Mouse (Mus musculus): ENCODE measurements around the gene Mkln1. TPM values are rescaled to one million over a fixed set of nuclear protein-coding genes. Genes with fewer than 3 reads are reported as not detected.

The Mkln1 gene
- polyA plus RNA-seq, 1 experiment from 2014 or later: 207 TPM

GRCm38 (mm10) chr6:31518338-31518698 is 119.8 kb downstream of the Mkln1 start:
- no peak for ATAC-seq (ENCODE audit: insufficient number of reproducible peaks, insufficient read depth, low FRiP score, low TSS enrichment, low read depth)
- Histone ChIP-seq H3K4me1 (replicated peaks) (0 out of 2 replicates have a peak, but pooled peaks cover 5% of the 10 kb centered on the region), H3K27ac (no peak overlapping the region), H3K9me3 (no peaks in the 10 kb centered on the region), H3K4me2 (no peak overlapping the region), H3K9ac (replicated peaks) (no peak overlapping the region), H3K4me3 (replicated peaks) (no peak overlapping the region), H3K27me3 (no peaks in the 10 kb centered on the region), H3K36me3 (peaks cover 8% of the 10 kb centered on the region; the same call in 1 of the 2 replicates)
- 94% methylated on average over 2 of the region's 2 CpGs for WGBS

GRCm38 (mm10) chr6:31519001-31519471 is 120.5 kb downstream of the Mkln1 start:
- no peak overlapping the region for H3K9ac ChIP-seq (replicated peaks)
- no peaks in the 10 kb centered on the region for H3K9me3 ChIP-seq
- 0 out of 2 replicates have a peak, but pooled peaks cover 5% of the 10 kb centered on the region for H3K4me1 ChIP-seq (replicated peaks)
- H3K4me3 ChIP-seq (replicated peaks): no peak overlapping the region
- H3K36me3 ChIP-seq: peaks cover 4% of the 10 kb centered on the region; the same call in 1 of the 2 replicates
- 71% methylated on average over 8 of the region's 8 CpGs for WGBS
- no peaks in the 10 kb centered on the region for H3K27me3 ChIP-seq
- no peak for ATAC-seq (ENCODE audit: insufficient number of reproducible peaks, insufficient read depth, low FRiP score, low TSS enrichment, low read depth)
- no peak overlapping the region for H3K4me2 ChIP-seq
- H3K27ac ChIP-seq: no peak overlapping the region

- WGBS: 66% methylated on average over 7 of the region's 7 CpGs
- Histone ChIP-seq H3K27me3 (no peaks in the 10 kb centered on the region), H3K9me3 (no peaks in the 10 kb centered on the region), H3K4me1 (replicated peaks) (0 out of 2 replicates have a peak, but pooled peaks cover 5% of the 10 kb centered on the region), H3K36me3 (no peaks in the 10 kb centered on the region; the same call in 1 of the 2 replicates), H3K27ac (peak overlapping the region; percentile 23; the same call in 1 of the 2 replicates), H3K9ac (replicated peaks) (no peak overlapping the region), H3K4me3 (replicated peaks) (no peak overlapping the region), H3K4me2 (no peak overlapping the region)
- ATAC-seq (ENCODE audit: insufficient number of reproducible peaks, insufficient read depth, low FRiP score, low TSS enrichment, low read depth): no peak
Observed at GRCm38 (mm10) chr6:31520486-31521215, 122.1 kb downstream of the Mkln1 start.

GRCm38 (mm10) chr6:31521491-31522355 is 123.2 kb downstream of the Mkln1 start:
- H3K4me2 ChIP-seq: no peak overlapping the region
- ATAC-seq (ENCODE audit: insufficient number of reproducible peaks, insufficient read depth, low FRiP score, low TSS enrichment, low read depth): no peak
- 0 out of 2 replicates have a peak, but pooled peaks cover 5% of the 10 kb centered on the region for H3K4me1 ChIP-seq (replicated peaks)
- H3K9me3 ChIP-seq: no peaks in the 10 kb centered on the region
- no peak overlapping the region for H3K4me3 ChIP-seq (replicated peaks)
- no peaks in the 10 kb centered on the region for H3K27me3 ChIP-seq
- no peak overlapping the region for H3K9ac ChIP-seq (replicated peaks)
- WGBS: 85% methylated on average over 8 of the region's 8 CpGs
- no peak overlapping the region for H3K27ac ChIP-seq
- no peaks in the 10 kb centered on the region; the same call in 1 of the 2 replicates for H3K36me3 ChIP-seq

GRCm38 (mm10) chr6:31522478-31522877 is 123.9 kb downstream of the Mkln1 start:
- 53% methylated on average over 4 of the region's 4 CpGs for WGBS

DNA sequence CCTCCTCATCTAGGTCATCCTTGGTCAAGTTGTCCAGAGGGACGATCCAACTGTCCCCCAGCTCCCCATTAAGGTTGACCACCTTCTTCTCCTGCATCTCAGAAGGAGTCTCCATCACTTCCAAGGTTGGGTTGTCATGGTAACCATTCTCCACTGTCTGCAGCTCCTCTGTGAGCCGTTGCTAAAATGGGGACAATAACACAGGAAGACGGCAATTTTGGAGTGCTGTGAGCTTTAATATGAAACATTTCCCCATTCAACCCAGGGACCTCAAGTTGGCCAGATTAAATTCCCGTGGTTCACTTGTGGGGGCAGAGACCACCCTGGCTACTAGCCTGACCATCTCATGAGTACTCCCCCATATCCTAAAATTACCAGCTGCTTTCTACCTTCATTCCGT is 124.5 kb downstream of the Mkln1 start:
- no peak overlapping the region for H3K9ac ChIP-seq (replicated peaks)
- H3K9me3 ChIP-seq: no peaks in the 10 kb centered on the region
- H3K4me3 ChIP-seq (replicated peaks): no peak overlapping the region
- H3K27ac ChIP-seq: no peak overlapping the region
- H3K27me3 ChIP-seq: no peaks in the 10 kb centered on the region
- 63% methylated on average over 5 of the region's 5 CpGs for WGBS
- no peak for ATAC-seq (ENCODE audit: insufficient number of reproducible peaks, insufficient read depth, low FRiP score, low TSS enrichment, low read depth)
- H3K4me1 ChIP-seq (replicated peaks): 0 out of 2 replicates have a peak, but pooled peaks cover 5% of the 10 kb centered on the region
- no peak overlapping the region for H3K4me2 ChIP-seq
- no peaks in the 10 kb centered on the region for H3K36me3 ChIP-seq

More at GRCm38 (mm10) chr6:31522478-31522877, 123.9 kb downstream of the Mkln1 start:
- ATAC-seq (ENCODE audit: insufficient number of reproducible peaks, insufficient read depth, low FRiP score, low TSS enrichment, low read depth): no peak
- Histone ChIP-seq H3K27ac (no peak overlapping the region), H3K9ac (replicated peaks) (no peak overlapping the region), H3K27me3 (no peaks in the 10 kb centered on the region), H3K9me3 (no peaks in the 10 kb centered on the region), H3K36me3 (no peaks in the 10 kb centered on the region; the same call in 1 of the 2 replicates), H3K4me2 (no peak overlapping the region), H3K4me1 (replicated peaks) (0 out of 2 replicates have a peak, but pooled peaks cover 5% of the 10 kb centered on the region), H3K4me3 (replicated peaks) (no peak overlapping the region)

GRCm38 (mm10) chr6:31523657-31524056 is 125.1 kb downstream of the Mkln1 start:
- Histone ChIP-seq H3K9ac (replicated peaks) (no peak overlapping the region), H3K27ac (no peak overlapping the region), H3K27me3 (no peaks in the 10 kb centered on the region), H3K36me3 (no peaks in the 10 kb centered on the region), H3K4me1 (replicated peaks) (0 out of 2 replicates have a peak, but pooled peaks cover 5% of the 10 kb centered on the region), H3K9me3 (no peaks in the 10 kb centered on the region), H3K4me3 (replicated peaks) (no peak overlapping the region), H3K4me2 (no peak overlapping the region)
- 93% methylated on average over 4 of the region's 4 CpGs for WGBS
- no peak for ATAC-seq (ENCODE audit: insufficient number of reproducible peaks, insufficient read depth, low FRiP score, low TSS enrichment, low read depth)

- 86% methylated on average over 13 of the region's 13 CpGs for WGBS
- ATAC-seq (ENCODE audit: insufficient number of reproducible peaks, insufficient read depth, low FRiP score, low TSS enrichment, low read depth): no peak
- no peak overlapping the region for H3K4me3 ChIP-seq (replicated peaks)
- no peak overlapping the region for H3K4me2 ChIP-seq
- no peak overlapping the region for H3K27ac ChIP-seq
- no peaks in the 10 kb centered on the region for H3K36me3 ChIP-seq
- H3K27me3 ChIP-seq: no peaks in the 10 kb centered on the region
- no peaks in the 10 kb centered on the region for H3K9me3 ChIP-seq
- H3K4me1 ChIP-seq (replicated peaks): 0 out of 2 replicates have a peak, but pooled peaks cover 5% of the 10 kb centered on the region
- H3K9ac ChIP-seq (replicated peaks): no peak overlapping the region
Observed at GRCm38 (mm10) chr6:31524121-31524520, 125.6 kb downstream of the Mkln1 start.

DNA sequence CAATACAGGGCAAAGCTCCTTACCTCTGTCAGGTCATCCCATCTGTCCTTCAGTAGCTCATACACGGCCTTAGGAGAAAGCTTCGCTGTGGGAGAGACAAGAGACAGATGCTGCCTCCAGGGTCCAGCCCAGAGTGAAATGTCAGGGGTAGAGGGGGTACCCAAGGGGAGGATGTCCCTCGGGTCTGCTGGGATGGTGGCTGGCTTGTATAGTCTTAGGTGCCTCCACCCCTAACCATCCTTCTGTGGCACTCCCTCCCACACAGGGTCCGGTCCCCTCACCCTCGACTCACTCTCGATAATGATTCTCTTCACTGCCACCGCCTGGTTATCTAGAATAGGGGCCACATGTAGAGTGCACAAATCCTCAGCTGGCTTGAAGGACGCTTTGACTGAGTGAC is 126.1 kb downstream of the Mkln1 start:
- H3K4me1 ChIP-seq (replicated peaks): 0 out of 2 replicates have a peak, but pooled peaks cover 5% of the 10 kb centered on the region
- ATAC-seq (ENCODE audit: insufficient number of reproducible peaks, insufficient read depth, low FRiP score, low TSS enrichment, low read depth): no peak
- WGBS: 82% methylated on average over 8 of the region's 8 CpGs
- H3K4me3 ChIP-seq (replicated peaks): no peak overlapping the region
- no peak overlapping the region for H3K9ac ChIP-seq (replicated peaks)
- no peak overlapping the region for H3K4me2 ChIP-seq
- H3K27me3 ChIP-seq: no peaks in the 10 kb centered on the region
- H3K9me3 ChIP-seq: no peaks in the 10 kb centered on the region
- H3K36me3 ChIP-seq: no peaks in the 10 kb centered on the region
- H3K27ac ChIP-seq: no peak overlapping the region

- WGBS: 71% methylated on average over 6 of the region's 6 CpGs
- H3K27me3 ChIP-seq: no peaks in the 10 kb centered on the region
- H3K36me3 ChIP-seq: no peaks in the 10 kb centered on the region
- H3K27ac ChIP-seq: no peak overlapping the region
- H3K9ac ChIP-seq (replicated peaks): no peak overlapping the region
- 0 out of 2 replicates have a peak, but pooled peaks cover 5% of the 10 kb centered on the region for H3K4me1 ChIP-seq (replicated peaks)
- no peak overlapping the region for H3K4me3 ChIP-seq (replicated peaks)
- no peaks in the 10 kb centered on the region for H3K9me3 ChIP-seq
- H3K4me2 ChIP-seq: no peak overlapping the region
- peak; percentile 60; the same call in 1 of the 2 replicates for ATAC-seq (ENCODE audit: insufficient number of reproducible peaks, insufficient read depth, low FRiP score, low TSS enrichment, low read depth)
Observed at GRCm38 (mm10) chr6:31525231-31525900, 126.8 kb downstream of the Mkln1 start.
